Mouse (Mus musculus) retina, embryonic 14.5 days (tissue): ENCODE data around the gene Arhgef17.
"Not testable (repeated sequence)": the region's sequence is repeated elsewhere in the genome, so short reads cannot be mapped to it uniquely, and the experiment has no call there.

Experiments
- DNase-seq: peaks from one replicate; pipeline ENCODE4 v3.0.0-alpha.2; 2015; ENCODE audit warnings: low spot score

The Arhgef17 gene

GRCm38 (mm10) chr7:100846033-100846432 lies 85.9 kb downstream of the Arhgef17 start:
- not testable (repeated sequence) for DNase-seq

GRCm38 (mm10) chr7:100845412-100845811 lies 86.5 kb downstream of the Arhgef17 start:
- no peak for DNase-seq

- DNase-seq = no peak
Observed at GRCm38 (mm10) chr7:100845026-100845400, 86.9 kb downstream of the Arhgef17 start.

- DNase-seq = no peak
Observed at GRCm38 (mm10) chr7:100844385-100845025, 87.4 kb downstream of the Arhgef17 start.

- DNase-seq = no peak
Observed at GRCm38 (mm10) chr7:100843866-100844265, 88.0 kb downstream of the Arhgef17 start.

- DNase-seq = no peak
Observed at GRCm38 (mm10) chr7:100842175-100842574, 89.7 kb downstream of the Arhgef17 start.

GRCm38 (mm10) chr7:100841608-100842007 lies 90.3 kb downstream of the Arhgef17 start:
- DNase-seq = no peak

- no peak for DNase-seq
Observed at GRCm38 (mm10) chr7:100840906-100841305, 91.0 kb downstream of the Arhgef17 start.

- DNase-seq = no peak
Observed at GRCm38 (mm10) chr7:100839632-100840402, 92.1 kb downstream of the Arhgef17 start.

GRCm38 (mm10) chr7:100837701-100838100 lies 94.2 kb downstream of the Arhgef17 start:
- no peak for DNase-seq

- no peak for DNase-seq
Observed at GRCm38 (mm10) chr7:100836657-100837056, 95.2 kb downstream of the Arhgef17 start.

GRCm38 (mm10) chr7:100835711-100836110 lies 96.2 kb downstream of the Arhgef17 start:
- DNase-seq = no peak

GRCm38 (mm10) chr7:100835168-100835567 lies 96.7 kb downstream of the Arhgef17 start:
- no peak for DNase-seq

- no peak for DNase-seq
Observed at GRCm38 (mm10) chr7:100833859-100834258, 98.0 kb downstream of the Arhgef17 start.

- no peak for DNase-seq
Observed at GRCm38 (mm10) chr7:100828549-100828948, 103.4 kb downstream of the Arhgef17 start.

GRCm38 (mm10) chr7:100824661-100825060 lies 107.2 kb downstream of the Arhgef17 start:
- no peak for DNase-seq
